Mouse (Mus musculus): ENCODE data around the gene Tead4.

Gene Tead4

DNA sequence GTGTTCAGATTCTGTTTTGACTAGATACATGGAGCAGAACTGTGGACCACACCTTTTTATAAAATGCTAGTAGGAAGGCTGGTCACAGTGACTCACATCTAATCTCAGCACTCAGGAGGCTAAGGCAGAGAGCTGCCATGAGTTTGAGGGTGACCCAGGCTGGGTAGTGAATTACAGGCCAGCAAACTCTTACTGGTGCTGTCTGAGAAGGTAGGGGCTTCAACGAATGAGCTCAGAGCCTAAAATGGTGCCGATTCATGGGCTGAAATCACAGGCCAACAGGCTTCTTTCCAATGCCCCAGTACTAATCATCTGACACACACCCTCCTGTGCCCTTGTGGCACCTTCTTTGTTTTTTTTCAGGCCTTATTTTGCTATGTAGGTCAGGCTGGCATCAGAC lies 121.9 kb downstream of the Tead4 start:
- in situ Hi-C loops (cut with MboI, MseI): no loop called here
